Mouse (Mus musculus): Measurements from ENCODE around the gene Slc8a2. TPM values are rescaled to one million over a fixed set of nuclear protein-coding genes. Genes with fewer than 3 reads are reported as not detected.

Slc8a2 gene
- polyA plus RNA-seq, 1 experiment = 1.2 TPM

- Histone ChIP-seq H3K4me3 (ENCODE audit: control insufficient read depth, insufficient read depth, low read length) (no peak overlapping the region), H3K36me3 (ENCODE audit: control insufficient read depth, insufficient read depth, low read length) (no peaks in the 10 kb centered on the region), H3K4me1 (replicated peaks; ENCODE audit: control insufficient read depth, insufficient read depth, low read length) (no peaks in the 10 kb centered on the region), H3K27me3 (ENCODE audit: control insufficient read depth, insufficient read depth, low read length) (no peaks in the 10 kb centered on the region; the same call in 1 of the 2 replicates), H3K27ac (ENCODE audit: control insufficient read depth, insufficient read depth, low read length) (no peak overlapping the region)
- TF ChIP-seq POLR2A (IDR thresholded peaks at IDR 0.05; ENCODE audit: control insufficient read depth, extremely low read depth, insufficient read depth, low read length, poor library complexity) (no peak), CTCF (IDR thresholded peaks at IDR 0.05; ENCODE audit: borderline replicate concordance, control insufficient read depth, extremely low read depth, insufficient read depth, low read length, poor library complexity) (no peak)
- WGBS = 49% methylated on average over 13 of the region's 13 CpGs
- DNase-seq = no peak
Measured at GRCm38 (mm10) chr7:16130956-16131634, 1.5 kb downstream of the Slc8a2 start.

GRCm38 (mm10) chr7:16132161-16132581, 2.5 kb downstream of the Slc8a2 start:
- Histone ChIP-seq H3K4me1 (replicated peaks; ENCODE audit: control insufficient read depth, insufficient read depth, low read length) (no peaks in the 10 kb centered on the region), H3K27ac (ENCODE audit: control insufficient read depth, insufficient read depth, low read length) (no peak overlapping the region), H3K27me3 (ENCODE audit: control insufficient read depth, insufficient read depth, low read length) (no peaks in the 10 kb centered on the region; the same call in 1 of the 2 replicates), H3K4me3 (ENCODE audit: control insufficient read depth, insufficient read depth, low read length) (no peak overlapping the region), H3K36me3 (ENCODE audit: control insufficient read depth, insufficient read depth, low read length) (no peaks in the 10 kb centered on the region)
- DNase-seq = no peak
- TF ChIP-seq POLR2A (IDR thresholded peaks at IDR 0.05; ENCODE audit: control insufficient read depth, extremely low read depth, insufficient read depth, low read length, poor library complexity) (no peak), CTCF (IDR thresholded peaks at IDR 0.05; ENCODE audit: borderline replicate concordance, control insufficient read depth, extremely low read depth, insufficient read depth, low read length, poor library complexity) (no peak)
- WGBS = 3% methylated on average over 7 of the region's 7 CpGs

- no peak for DNase-seq
- Histone ChIP-seq H3K4me1 (replicated peaks; ENCODE audit: control insufficient read depth, insufficient read depth, low read length) (no peaks in the 10 kb centered on the region), H3K4me3 (ENCODE audit: control insufficient read depth, insufficient read depth, low read length) (no peak overlapping the region), H3K27ac (ENCODE audit: control insufficient read depth, insufficient read depth, low read length) (no peak overlapping the region), H3K36me3 (ENCODE audit: control insufficient read depth, insufficient read depth, low read length) (no peaks in the 10 kb centered on the region), H3K27me3 (ENCODE audit: control insufficient read depth, insufficient read depth, low read length) (no peaks in the 10 kb centered on the region; the same call in 1 of the 2 replicates)
- TF ChIP-seq POLR2A (IDR thresholded peaks at IDR 0.05; ENCODE audit: control insufficient read depth, extremely low read depth, insufficient read depth, low read length, poor library complexity) = no peak
- WGBS = 66% methylated on average over 3 of the region's 3 CpGs
Measured at GRCm38 (mm10) chr7:16132926-16133325, 3.3 kb downstream of the Slc8a2 start.

GRCm38 (mm10) chr7:16133691-16134090, 4.1 kb downstream of the Slc8a2 start:
- 93% methylated on average over 9 of the region's 9 CpGs for WGBS

GRCm38 (mm10) chr7:16134951-16135392, 5.3 kb downstream of the Slc8a2 start:
- Histone ChIP-seq H3K4me3 (ENCODE audit: control insufficient read depth, insufficient read depth, low read length) (no peak overlapping the region), H3K27ac (ENCODE audit: control insufficient read depth, insufficient read depth, low read length) (no peak overlapping the region), H3K4me1 (replicated peaks; ENCODE audit: control insufficient read depth, insufficient read depth, low read length) (no peaks in the 10 kb centered on the region), H3K27me3 (ENCODE audit: control insufficient read depth, insufficient read depth, low read length) (no peaks in the 10 kb centered on the region; the same call in 1 of the 2 replicates), H3K36me3 (ENCODE audit: control insufficient read depth, insufficient read depth, low read length) (no peaks in the 10 kb centered on the region)
- WGBS = 64% methylated on average over 7 of the region's 7 CpGs
- DNase-seq = no peak
- TF ChIP-seq CTCF (IDR thresholded peaks at IDR 0.05; ENCODE audit: borderline replicate concordance, control insufficient read depth, extremely low read depth, insufficient read depth, low read length, poor library complexity) (no peak), POLR2A (IDR thresholded peaks at IDR 0.05; ENCODE audit: control insufficient read depth, extremely low read depth, insufficient read depth, low read length, poor library complexity) (no peak)

More at GRCm38 (mm10) chr7:16133691-16134090, 4.1 kb downstream of the Slc8a2 start:
- H3K36me3 ChIP-seq (ENCODE audit: control insufficient read depth, insufficient read depth, low read length) = no peaks in the 10 kb centered on the region
- TF ChIP-seq CTCF (IDR thresholded peaks at IDR 0.05; ENCODE audit: borderline replicate concordance, control insufficient read depth, extremely low read depth, insufficient read depth, low read length, poor library complexity) (no peak), POLR2A (IDR thresholded peaks at IDR 0.05; ENCODE audit: control insufficient read depth, extremely low read depth, insufficient read depth, low read length, poor library complexity) (no peak)
- H3K4me3 ChIP-seq (ENCODE audit: control insufficient read depth, insufficient read depth, low read length) = no peak overlapping the region
- no peaks in the 10 kb centered on the region; the same call in 1 of the 2 replicates for H3K27me3 ChIP-seq (ENCODE audit: control insufficient read depth, insufficient read depth, low read length)
- DNase-seq = no peak
- no peak overlapping the region for H3K27ac ChIP-seq (ENCODE audit: control insufficient read depth, insufficient read depth, low read length)
- H3K4me1 ChIP-seq (replicated peaks; ENCODE audit: control insufficient read depth, insufficient read depth, low read length) = no peaks in the 10 kb centered on the region

- Histone ChIP-seq H3K4me3 (ENCODE audit: control insufficient read depth, insufficient read depth, low read length) (no peak overlapping the region), H3K27ac (ENCODE audit: control insufficient read depth, insufficient read depth, low read length) (no peak overlapping the region), H3K36me3 (ENCODE audit: control insufficient read depth, insufficient read depth, low read length) (no peaks in the 10 kb centered on the region), H3K4me1 (replicated peaks; ENCODE audit: control insufficient read depth, insufficient read depth, low read length) (no peaks in the 10 kb centered on the region), H3K27me3 (ENCODE audit: control insufficient read depth, insufficient read depth, low read length) (no peaks in the 10 kb centered on the region)
- TF ChIP-seq POLR2A (IDR thresholded peaks at IDR 0.05; ENCODE audit: control insufficient read depth, extremely low read depth, insufficient read depth, low read length, poor library complexity) (no peak), CTCF (IDR thresholded peaks at IDR 0.05; ENCODE audit: borderline replicate concordance, control insufficient read depth, extremely low read depth, insufficient read depth, low read length, poor library complexity) (no peak)
- 41% methylated on average over 26 of the region's 27 CpGs for WGBS
- no peak for DNase-seq
Measured at GRCm38 (mm10) chr7:16146489-16147410, 17.1 kb downstream of the Slc8a2 start.

All from thymus, adult 2 months (tissue).